Mouse (Mus musculus): ENCODE results near the gene Mrgprb4. TPM values are rescaled to one million over a fixed set of nuclear protein-coding genes. Genes with fewer than 3 reads are reported as not detected.

Mrgprb4 gene
- not detected in 2 replicates for total RNA-seq (2014; fragmentation: Nextera tagmentation)
- 0.16 and 0.29 TPM in 2 replicates for total RNA-seq (2017)
- not detected in 2 replicates for polyA plus RNA-seq (2012)

DNA sequence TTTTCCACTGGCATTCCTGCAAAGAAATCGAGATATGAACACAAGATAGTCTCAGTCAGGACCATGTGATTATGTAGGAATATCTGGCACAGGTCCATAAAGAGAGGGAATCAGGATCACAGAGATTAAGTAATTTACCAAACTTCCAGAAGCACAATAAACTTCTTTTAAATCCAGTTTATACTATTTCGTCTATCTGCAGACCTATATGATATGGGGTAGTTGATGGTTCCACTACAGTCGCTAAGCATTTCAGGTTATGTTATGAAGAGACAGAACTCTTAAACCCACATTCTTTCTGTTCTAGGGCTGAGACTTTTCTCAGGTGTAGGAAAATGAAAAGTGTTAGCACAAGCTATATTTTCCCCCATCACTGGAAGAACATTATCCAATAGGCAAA lies at the start of gene Mrgprb4:
Gene Mrgprb4 (minus strand): TSS at position 101 of the 400 bp plus-strand sequence.
- Histone ChIP-seq H3K4me3 (ENCODE audit: low read depth, low read length) (no peak within 1 kb of the TSS), H3K9me3 (replicated peaks) (peaks cover 3% of the 10 kb centered on the region; the same call in 1 of the 2 replicates), H3K27me3 (ENCODE audit: insufficient read depth, low read length) (no peaks in the 10 kb centered on the region), H3K36me3 (replicated peaks) (no peaks in the 10 kb centered on the region), H3K4me1 (ENCODE audit: insufficient read depth, low read depth, low read length) (no peaks in the 10 kb centered on the region)
- ATAC-seq (ENCODE audit: extremely low read depth, insufficient number of reproducible peaks, low FRiP score, poor library complexity, severe bottlenecking): no peak
- TF ChIP-seq GATA1 (IDR thresholded peaks at IDR 0.05; ENCODE audit: borderline replicate concordance, low read length) (no peak), POLR2AphosphoS5 (IDR thresholded peaks at IDR 0.05; ENCODE audit: insufficient replicate concordance, low read depth, low read length) (no peak), TAL1 (conservative IDR thresholded peaks at IDR 0.05; ENCODE audit: low read depth, low read length) (no peak), GATA2 (IDR thresholded peaks at IDR 0.05; ENCODE audit: borderline replicate concordance, low read depth, low read length) (no peak), CTCF (IDR thresholded peaks at IDR 0.05; ENCODE audit: low read depth, low read length) (no peak)
- DNase-seq (ENCODE audit: low spot score): no peak

DNA sequence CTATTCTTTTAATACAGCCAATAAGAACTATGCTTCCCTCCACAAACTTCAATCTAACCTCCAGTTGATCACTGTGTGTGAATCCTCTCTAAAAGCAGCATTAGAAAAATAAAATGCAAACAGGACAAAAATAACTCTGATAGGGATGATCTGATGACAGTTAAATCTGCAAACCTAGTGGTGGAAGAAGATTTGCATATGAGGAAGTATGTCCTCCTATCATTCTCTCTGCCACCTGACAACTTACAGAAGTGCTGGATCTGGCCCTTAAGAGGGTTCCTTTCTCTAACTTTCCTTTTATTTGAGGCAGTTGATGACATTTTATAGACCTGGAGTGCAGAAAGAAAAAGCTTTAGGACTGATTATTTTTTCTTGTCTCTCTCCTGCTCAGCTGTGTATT lies 27.0 kb upstream of the Mrgprb4 start:
- no peak for ATAC-seq (ENCODE audit: extremely low read depth, insufficient number of reproducible peaks, low FRiP score, poor library complexity, severe bottlenecking)
- TF ChIP-seq GATA2 (IDR thresholded peaks at IDR 0.05; ENCODE audit: borderline replicate concordance, low read depth, low read length) (no peak), POLR2AphosphoS5 (IDR thresholded peaks at IDR 0.05; ENCODE audit: insufficient replicate concordance, low read depth, low read length) (no peak), GATA1 (IDR thresholded peaks at IDR 0.05; ENCODE audit: borderline replicate concordance, low read length) (no peak), CTCF (IDR thresholded peaks at IDR 0.05; ENCODE audit: low read depth, low read length) (no peak), TAL1 (conservative IDR thresholded peaks at IDR 0.05; ENCODE audit: low read depth, low read length) (no peak)

DNA sequence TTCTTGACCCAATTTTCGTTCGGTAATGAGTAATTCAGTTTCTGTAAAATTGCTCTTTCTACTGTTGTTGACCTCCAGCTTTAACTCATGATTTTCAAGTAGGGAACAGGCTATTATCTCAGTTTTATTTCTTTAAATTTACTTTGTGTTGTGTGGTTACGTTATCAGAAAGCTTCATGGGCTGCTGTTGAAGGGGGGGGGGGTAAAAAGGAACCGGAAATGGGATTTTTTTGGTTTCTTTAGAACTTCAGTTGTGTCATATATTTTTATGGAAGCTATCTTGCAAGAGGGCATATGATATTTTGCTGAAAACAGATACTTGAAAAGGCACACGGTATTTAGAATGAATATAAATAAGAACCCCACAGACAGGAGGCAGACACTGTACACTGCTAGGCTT lies 26.0 kb upstream of the Mrgprb4 start:
- H3K4me3 ChIP-seq (ENCODE audit: low read depth, low read length): no peak overlapping the region
- ATAC-seq (ENCODE audit: extremely low read depth, insufficient number of reproducible peaks, low FRiP score, poor library complexity, severe bottlenecking) (no peak), DNase-seq (ENCODE audit: low spot score) (no peak)
- no peak for TF ChIP-seq TAL1 (conservative IDR thresholded peaks at IDR 0.05; ENCODE audit: low read depth, low read length)
- no peaks in the 10 kb centered on the region for H3K36me3 ChIP-seq (replicated peaks)
- no peaks in the 10 kb centered on the region for H3K27me3 ChIP-seq (ENCODE audit: insufficient read depth, low read length)
- H3K9me3 ChIP-seq (replicated peaks): peaks cover 5% of the 10 kb centered on the region
- H3K4me1 ChIP-seq (ENCODE audit: insufficient read depth, low read depth, low read length): no peaks in the 10 kb centered on the region

More for the DNA sequence above, 27.0 kb upstream of the Mrgprb4 start:
- no peak overlapping the region for H3K4me3 ChIP-seq (ENCODE audit: low read depth, low read length)
- H3K4me1 ChIP-seq (ENCODE audit: insufficient read depth, low read depth, low read length): no peaks in the 10 kb centered on the region
- no peaks in the 10 kb centered on the region for H3K36me3 ChIP-seq (replicated peaks)
- no peaks in the 10 kb centered on the region for H3K27me3 ChIP-seq (ENCODE audit: insufficient read depth, low read length)
- DNase-seq (ENCODE audit: low spot score): no peak
- H3K9me3 ChIP-seq (replicated peaks): peaks cover 5% of the 10 kb centered on the region

DNA sequence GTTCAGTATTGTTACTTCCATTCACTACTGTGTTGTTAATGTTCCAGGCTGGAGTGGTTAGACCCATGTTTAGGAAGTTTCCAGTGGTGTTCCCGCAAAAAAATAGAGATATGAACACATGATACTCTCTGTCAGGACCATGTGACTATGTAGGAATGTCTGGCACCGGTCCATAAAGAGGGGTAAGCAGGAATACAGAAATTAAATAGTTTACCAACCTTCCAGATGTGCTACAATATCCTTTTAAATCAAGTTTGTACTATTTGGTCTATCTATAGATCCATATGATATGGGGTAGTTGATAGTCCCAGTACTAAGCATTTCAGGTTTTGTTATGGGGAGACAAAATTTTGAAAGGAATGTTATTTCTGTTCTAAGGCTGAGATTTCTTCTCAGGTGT lies 30.2 kb downstream of the Mrgprb4 start, which contains the start of gene Mrgprb5:
Gene Mrgprb5 (minus strand): TSS at position 101 of the 400 bp plus-strand sequence.
- ATAC-seq (ENCODE audit: extremely low read depth, insufficient number of reproducible peaks, low FRiP score, poor library complexity, severe bottlenecking): no peak
- Histone ChIP-seq H3K36me3 (replicated peaks) (no peaks in the 10 kb centered on the region), H3K4me3 (ENCODE audit: low read depth, low read length) (no peak within 1 kb of the TSS), H3K4me1 (ENCODE audit: insufficient read depth, low read depth, low read length) (no peaks in the 10 kb centered on the region), H3K27me3 (ENCODE audit: insufficient read depth, low read length) (no peaks in the 10 kb centered on the region), H3K9me3 (replicated peaks) (no peaks in the 10 kb centered on the region)
- TF ChIP-seq CTCF (IDR thresholded peaks at IDR 0.05; ENCODE audit: low read depth, low read length) (no peak), GATA1 (IDR thresholded peaks at IDR 0.05; ENCODE audit: borderline replicate concordance, low read length) (no peak), POLR2AphosphoS5 (IDR thresholded peaks at IDR 0.05; ENCODE audit: insufficient replicate concordance, low read depth, low read length) (no peak), TAL1 (conservative IDR thresholded peaks at IDR 0.05; ENCODE audit: low read depth, low read length) (no peak), GATA2 (IDR thresholded peaks at IDR 0.05; ENCODE audit: borderline replicate concordance, low read depth, low read length) (no peak)
- DNase-seq (ENCODE audit: low spot score): no peak

DNA sequence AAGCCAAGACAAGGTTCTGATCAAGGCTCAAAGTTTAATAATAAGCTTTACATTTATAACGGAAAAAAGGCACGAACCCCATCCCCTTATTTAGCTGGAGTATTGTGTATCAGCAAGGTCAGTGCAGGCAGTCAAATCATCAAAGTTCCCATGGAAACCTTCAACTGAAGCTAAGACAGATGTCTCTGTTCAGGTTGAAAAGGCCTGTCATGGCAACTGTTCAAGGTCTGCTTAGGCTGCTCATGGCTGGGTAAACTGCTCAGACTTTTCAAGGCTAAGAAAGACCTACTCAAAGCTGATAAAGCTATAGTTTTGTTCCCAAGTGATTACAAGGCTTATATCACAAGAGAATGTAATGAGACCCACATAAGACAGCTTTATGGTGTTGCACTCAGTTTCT lies 31.6 kb downstream of the Mrgprb4 start:
- Histone ChIP-seq H3K27me3 (ENCODE audit: insufficient read depth, low read length) (no peaks in the 10 kb centered on the region), H3K4me1 (ENCODE audit: insufficient read depth, low read depth, low read length) (no peaks in the 10 kb centered on the region), H3K36me3 (replicated peaks) (no peaks in the 10 kb centered on the region), H3K9me3 (replicated peaks) (no peaks in the 10 kb centered on the region), H3K4me3 (ENCODE audit: low read depth, low read length) (no peak overlapping the region)
- ATAC-seq (ENCODE audit: extremely low read depth, insufficient number of reproducible peaks, low FRiP score, poor library complexity, severe bottlenecking) (no peak), DNase-seq (ENCODE audit: low spot score) (no peak)
- no peak for TF ChIP-seq GATA1 (IDR thresholded peaks at IDR 0.05; ENCODE audit: borderline replicate concordance, low read length)
- no peak for TF ChIP-seq POLR2AphosphoS5 (IDR thresholded peaks at IDR 0.05; ENCODE audit: insufficient replicate concordance, low read depth, low read length)
- no peak for TF ChIP-seq GATA2 (IDR thresholded peaks at IDR 0.05; ENCODE audit: borderline replicate concordance, low read depth, low read length)
- no peak for TF ChIP-seq CTCF (IDR thresholded peaks at IDR 0.05; ENCODE audit: low read depth, low read length)
- TF ChIP-seq TAL1 (conservative IDR thresholded peaks at IDR 0.05; ENCODE audit: low read depth, low read length): no peak

Other genes starting within 250 kb of the Mrgprb4 start
- gene Mrgpra4, start 217.2 kb downstream of the Mrgprb4 start, total RNA-seq (2014; fragmentation: Nextera tagmentation): not detected in 2 replicates
- 0.49 and 0.52 TPM in 2 replicates for gene Mrgpra4, start 217.2 kb downstream of the Mrgprb4 start, total RNA-seq (2017)
- gene Mrgpra4, start 217.2 kb downstream of the Mrgprb4 start, polyA plus RNA-seq (2012): not detected in 2 replicates
- gene Mrgprx1, start 171.7 kb downstream of the Mrgprb4 start, total RNA-seq (2014; fragmentation: Nextera tagmentation): not detected in 2 replicates
- gene Mrgprx1, start 171.7 kb downstream of the Mrgprb4 start, total RNA-seq (2017): not detected in 2 replicates
- gene Mrgprx1, start 171.7 kb downstream of the Mrgprb4 start, polyA plus RNA-seq (2012): not detected in 2 replicates
- gene Mrgprb5, start 30.3 kb downstream of the Mrgprb4 start, total RNA-seq (2014; fragmentation: Nextera tagmentation): not detected in 2 replicates
- gene Mrgprb5, start 30.3 kb downstream of the Mrgprb4 start, total RNA-seq (2017): not detected in 2 replicates
- not detected in 2 replicates for gene Mrgprb5, start 30.3 kb downstream of the Mrgprb4 start, polyA plus RNA-seq (2012)
- gene Mrgprb8, start 189.2 kb upstream of the Mrgprb4 start, total RNA-seq (2014; fragmentation: Nextera tagmentation): not detected in 2 replicates
- 0.12 TPM in 1 of 2 replicates, not detected in the other for gene Mrgprb8, start 189.2 kb upstream of the Mrgprb4 start, total RNA-seq (2017)
- gene Mrgprb8, start 189.2 kb upstream of the Mrgprb4 start, polyA plus RNA-seq (2012): not detected in 2 replicates

Measured in G1E (cell line).